Mouse (Mus musculus) brain, embryonic 14.5 days (tissue): ENCODE data around the gene Hcar1. TPM values are rescaled to one million over a fixed set of nuclear protein-coding genes. Genes with fewer than 3 reads are reported as not detected.
A peak's percentile ranks its signal among the peaks of the same experiment; 100 is the strongest.

Source experiments
- DNase-seq: peaks from one replicate; pipeline ENCODE4 v3.0.0-alpha.2; 2011; ENCODE audit warnings: low read depth
- CTCF ChIP-seq: fragments of 200-500 bp; IDR thresholded peaks from 2 replicates; pipeline ENCODE4 v1.5.1; 2012; ENCODE audit warnings: inconsistent platforms, mild to moderate bottlenecking, moderate library complexity, borderline replicate concordance; ENCODE audit not compliant: insufficient read depth, insufficient read length; ENCODE audit errors: extremely low read depth
- POLR2A ChIP-seq: fragments of 200-500 bp; IDR thresholded peaks from 2 replicates; pipeline ENCODE4 v1.6.1; 2012; ENCODE audit warnings: mild to moderate bottlenecking, inconsistent platforms, borderline replicate concordance; ENCODE audit not compliant: poor library complexity, insufficient read depth, insufficient read length, severe bottlenecking; ENCODE audit errors: extremely low read depth
- polyA plus RNA-seq: library from polyadenylated mRNA; depleted of rRNA; stranded (reverse); fragments of >200 nt; gene quantifications from 2 replicates; pipeline ENCODE4 v1.2.3, GENCODE M21; 2012

The Hcar1 gene
- polyA plus RNA-seq, 1 experiment, result 0.48 TPM

- TF ChIP-seq CTCF (no peak), POLR2A (no peak)
- DNase-seq, result no peak
These were observed 4.5 kb upstream of the Hcar1 start for GRCm38 (mm10) chr5:123884332-123884731.

DNA sequence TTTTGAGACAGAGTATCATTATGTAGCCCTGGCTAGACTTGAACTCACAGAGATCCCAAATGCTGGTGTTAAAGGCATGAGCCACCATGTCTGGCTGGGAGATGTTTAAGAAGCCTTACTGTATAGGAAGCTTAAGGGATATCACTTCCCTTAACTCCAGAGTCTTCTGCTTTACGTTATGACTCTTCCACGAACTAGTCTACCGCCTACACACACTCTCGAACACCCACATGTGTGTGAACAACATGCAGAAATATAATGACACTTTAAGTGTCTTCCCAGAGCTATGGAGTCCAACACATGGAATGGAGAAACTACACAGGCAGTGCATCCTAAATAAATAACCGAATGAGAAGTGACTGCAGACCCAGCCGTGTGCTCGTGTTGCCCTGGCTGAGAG, 4.1 kb upstream of the Hcar1 start:
- DNase-seq, result no peak
- no peak for TF ChIP-seq CTCF
- no peak for TF ChIP-seq POLR2A

DNA sequence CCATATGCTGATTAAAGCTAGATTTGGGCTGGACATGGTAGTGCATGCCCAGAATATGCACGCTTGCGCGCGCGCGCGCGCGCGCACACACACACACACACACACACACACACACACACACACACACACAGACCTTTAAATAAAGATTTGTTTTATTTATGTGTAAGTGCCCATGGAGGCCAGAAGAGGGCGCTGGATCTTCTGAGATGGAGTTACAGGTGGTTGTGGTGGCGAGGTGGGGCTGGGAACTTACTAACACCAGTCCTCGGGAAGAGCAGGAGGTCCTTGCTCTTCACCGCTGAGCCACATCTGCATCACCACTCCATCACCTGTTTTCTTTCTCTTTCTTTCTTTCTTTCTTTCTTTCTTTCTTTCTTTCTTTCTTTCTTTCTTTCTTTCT, 958 bp upstream of the Hcar1 start:
- no peak for TF ChIP-seq CTCF
- TF ChIP-seq POLR2A, result no peak
- DNase-seq, result no peak

DNA sequence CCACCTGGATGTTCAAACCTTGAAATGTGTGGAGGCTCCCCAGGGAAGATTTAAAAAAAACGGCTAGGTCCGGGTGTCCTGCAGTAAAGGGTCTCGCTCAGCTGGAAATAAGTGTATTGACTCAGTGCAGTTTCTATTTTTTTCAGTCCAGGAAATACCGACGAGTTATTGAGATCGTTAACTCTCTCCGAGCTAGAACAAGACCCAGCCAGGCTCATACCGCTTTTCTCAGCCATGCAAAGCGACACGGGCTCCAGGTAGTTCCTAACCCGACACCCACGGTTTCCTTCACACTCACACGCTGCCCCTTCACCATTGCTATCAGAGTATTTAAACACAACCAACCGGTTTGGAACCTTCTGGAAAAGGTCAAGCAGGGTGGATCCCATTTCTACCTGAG, 1.8 kb downstream of the Hcar1 start:
- TF ChIP-seq POLR2A, result no peak
- no peak for TF ChIP-seq CTCF
- peak; percentile 6 for DNase-seq

- TF ChIP-seq POLR2A (no peak), CTCF (no peak)
- DNase-seq, result no peak
These were observed 5.6 kb downstream of the Hcar1 start for GRCm38 (mm10) chr5:123874177-123874576.

- no peak for TF ChIP-seq POLR2A
- no peak for TF ChIP-seq CTCF
- DNase-seq, result no peak
These were observed 10.2 kb downstream of the Hcar1 start for GRCm38 (mm10) chr5:123869615-123870014.

GRCm38 (mm10) chr5:123866457-123866856, 13.4 kb downstream of the Hcar1 start:
- DNase-seq, result no peak
- TF ChIP-seq CTCF (no peak), POLR2A (no peak)

- no peak for DNase-seq
- TF ChIP-seq POLR2A, result no peak
These were observed 14.5 kb downstream of the Hcar1 start, which contains the start of gene Hcar2 for GRCm38 (mm10) chr5:123865365-123865764. Hcar2 (minus strand) TSS chr5:123865499.

- DNase-seq, result no peak
- TF ChIP-seq POLR2A (no peak), CTCF (no peak)
These were observed 15.9 kb downstream of the Hcar1 start for GRCm38 (mm10) chr5:123863934-123864333.

- no peak for TF ChIP-seq POLR2A
- TF ChIP-seq CTCF, result no peak
- no peak for DNase-seq
These were observed 17.2 kb downstream of the Hcar1 start for GRCm38 (mm10) chr5:123862374-123863350.

DNA sequence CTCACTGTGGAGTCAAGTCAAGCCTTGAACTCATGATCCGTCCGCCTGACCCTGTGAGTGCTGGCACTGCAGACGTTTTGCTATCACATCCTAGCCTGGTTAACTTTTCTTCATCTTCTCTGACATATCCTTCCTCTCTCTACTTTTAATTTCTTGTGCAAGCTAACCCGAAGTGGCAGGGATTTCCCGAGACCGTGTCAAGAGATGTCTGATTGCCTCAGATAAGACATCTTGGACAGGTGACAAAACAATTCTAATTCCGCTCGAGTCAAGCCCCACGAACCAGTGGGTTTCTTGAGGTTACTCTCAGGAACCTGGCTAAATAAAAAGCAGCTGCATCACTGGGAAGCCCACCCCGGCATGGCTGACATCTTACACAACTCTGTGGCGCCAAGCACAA, 21.0 kb downstream of the Hcar1 start:
- no peak for DNase-seq
- TF ChIP-seq POLR2A (no peak), CTCF (no peak)

- no peak for DNase-seq
- TF ChIP-seq POLR2A, result no peak
- no peak for TF ChIP-seq CTCF
These were observed 25.3 kb downstream of the Hcar1 start for GRCm38 (mm10) chr5:123854511-123854910.
